Mouse (Mus musculus) liver, adult 2 months (tissue): ENCODE results near the gene Ubqln1. TPM values are rescaled to one million over a fixed set of nuclear protein-coding genes. Genes with fewer than 3 reads are reported as not detected.
A peak's percentile ranks its signal among the peaks of the same experiment; 100 is the strongest.

Experiments
- DNase-seq: peaks from one replicate; pipeline ENCODE4 v3.0.0-alpha.2; 2011; ENCODE audit warnings: low read depth, low spot score; ENCODE audit errors: extremely low read depth
- H3K27ac ChIP-seq: fragments of 200-500 bp; replicated peaks from 2 replicates; pipeline ENCODE4 v1.5.1; 2012; ENCODE audit warnings: low read depth, mild to moderate bottlenecking, control low read depth, inconsistent platforms, low read length; ENCODE audit not compliant: insufficient read depth
- H3K27me3 ChIP-seq: fragments of 200-500 bp; 2 replicates; pipeline ENCODE4 v1.6.1; 2012; ENCODE audit warnings: mild to moderate bottlenecking, moderate library complexity, low read length, inconsistent platforms; ENCODE audit not compliant: control insufficient read depth, insufficient read depth
- H3K36me3 ChIP-seq: fragments of 200-500 bp; 2 replicates; pipeline ENCODE4 v1.6.1; 2012; ENCODE audit warnings: low read length, inconsistent platforms; ENCODE audit not compliant: control insufficient read depth, insufficient read depth
- H3K4me1 ChIP-seq: fragments of 200-500 bp; 2 replicates; pipeline ENCODE4 v1.6.1; 2011; ENCODE audit warnings: low read length; ENCODE audit not compliant: control insufficient read depth, insufficient read depth
- H3K4me3 ChIP-seq: fragments of 200-500 bp; 2 replicates; pipeline ENCODE4 v1.5.1; 2011; ENCODE audit warnings: low read depth, mild to moderate bottlenecking, control low read depth, low read length, moderate library complexity; ENCODE audit not compliant: insufficient read depth
- H3K79me2 ChIP-seq: fragments of 200-500 bp; 2 replicates; pipeline ENCODE4 v1.6.1; 2012; ENCODE audit warnings: inconsistent platforms, mild to moderate bottlenecking, low read length, moderate library complexity; ENCODE audit not compliant: control insufficient read depth, insufficient read depth
- H3K9ac ChIP-seq: fragments of 200-500 bp; 2 replicates; pipeline ENCODE4 v1.6.1; 2012; ENCODE audit warnings: low read depth, mild to moderate bottlenecking, control low read depth, inconsistent platforms, low read length
- CTCF ChIP-seq: fragments of 200-500 bp; IDR thresholded peaks from 2 replicates; pipeline ENCODE4 v1.5.1; 2011; ENCODE audit warnings: low read depth, low read length, control low read depth
- POLR2A ChIP-seq: fragments of 200-500 bp; IDR thresholded peaks from 2 replicates; pipeline ENCODE4 v1.6.1; 2011; ENCODE audit warnings: low read length, control low read depth; ENCODE audit not compliant: insufficient read depth; ENCODE audit errors: extremely low read depth
- WGBS: fragments of 180-500 bp; shearing (Covaris S2); methylation state at CpG from one replicate; pipeline ENCODE4 v1.1.7; 2018; 5-methylcytosine and 5-hydroxymethylcytosine counted together
- polyA plus RNA-seq: library from polyadenylated mRNA; depleted of rRNA; stranded (reverse); fragments of >200 nt; gene quantifications from 2 replicates; pipeline ENCODE4 v1.2.3, GENCODE M21; 2012
- total RNA-seq: library from RNA; depleted of rRNA; stranded (reverse); fragments of >200 nt; gene quantifications from 2 replicates; pipeline ENCODE4 v1.2.3, GENCODE M21; 2014

Gene Ubqln1
- total and polyA plus RNA-seq, 2 experiments, result 77.4 to 119 TPM

GRCm38 (mm10) chr13:58160761-58161160 lies 54.7 kb downstream of the Ubqln1 start:
- no peak for DNase-seq
- Histone ChIP-seq H3K79me2 (no peaks in the 10 kb centered on the region; the same call in 1 of the 2 replicates), H3K27me3 (no peaks in the 10 kb centered on the region), H3K9ac (no peak overlapping the region), H3K36me3 (peaks cover 23% of the 10 kb centered on the region), H3K27ac (no peak overlapping the region), H3K4me3 (no peak overlapping the region), H3K4me1 (no peaks in the 10 kb centered on the region)
- 97% methylated on average over 15 of the region's 15 CpGs for WGBS
- TF ChIP-seq POLR2A (no peak), CTCF (no peak)

GRCm38 (mm10) chr13:58158099-58158912 lies 57.1 kb downstream of the Ubqln1 start:
- H3K9ac ChIP-seq, result peak overlapping the region; percentile 77
- peak; percentile 85 for DNase-seq
- H3K36me3 ChIP-seq, result peaks cover 18% of the 10 kb centered on the region
- no peaks in the 10 kb centered on the region for H3K4me1 ChIP-seq
- H3K4me3 ChIP-seq, result peak overlapping the region; percentile 91
- peak overlapping the region; percentile 72 for H3K27ac ChIP-seq
- no peaks in the 10 kb centered on the region; the same call in 1 of the 2 replicates for H3K79me2 ChIP-seq
- H3K27me3 ChIP-seq, result no peaks in the 10 kb centered on the region
- WGBS, result 0% methylated on average over 16 of the region's 16 CpGs
- TF ChIP-seq POLR2A (no peak), CTCF (peak; percentile 89)

GRCm38 (mm10) chr13:58157447-58158098 lies 57.9 kb downstream of the Ubqln1 start, which contains the start of gene Idnk:
Idnk (plus strand) TSS chr13:58157649.
- peak within 1 kb of the TSS; percentile 91 for H3K4me3 ChIP-seq
- H3K79me2 ChIP-seq, result no peaks in the 10 kb centered on the region; the same call in 1 of the 2 replicates
- peaks cover 13% of the 10 kb centered on the region for H3K36me3 ChIP-seq
- under 1% methylated on average over 30 of the region's 30 CpGs for WGBS
- H3K9ac ChIP-seq, result peak within 1 kb of the TSS; percentile 77
- no peaks in the 10 kb centered on the region for H3K27me3 ChIP-seq
- TF ChIP-seq CTCF (peak; percentile 68), POLR2A (peak; percentile 63; the same call in 1 of the 2 replicates)
- H3K4me1 ChIP-seq, result no peaks in the 10 kb centered on the region
- DNase-seq, result peak; percentile 77
- peak within 1 kb of the TSS; percentile 72 for H3K27ac ChIP-seq

GRCm38 (mm10) chr13:58157036-58157435 lies 58.4 kb downstream of the Ubqln1 start:
- Histone ChIP-seq H3K9ac (no peak overlapping the region), H3K79me2 (no peaks in the 10 kb centered on the region; the same call in 1 of the 2 replicates), H3K27me3 (no peaks in the 10 kb centered on the region), H3K4me1 (no peaks in the 10 kb centered on the region), H3K36me3 (peaks cover 12% of the 10 kb centered on the region), H3K27ac (no peak overlapping the region), H3K4me3 (peak overlapping the region; percentile 91; the same call in 1 of the 2 replicates)
- 32% methylated on average over 8 of the region's 8 CpGs for WGBS
- DNase-seq, result no peak
- TF ChIP-seq POLR2A (no peak), CTCF (no peak)

GRCm38 (mm10) chr13:58156031-58156430 lies 59.4 kb downstream of the Ubqln1 start:
- Histone ChIP-seq H3K4me1 (no peaks in the 10 kb centered on the region), H3K27ac (no peak overlapping the region), H3K79me2 (no peaks in the 10 kb centered on the region; the same call in 1 of the 2 replicates), H3K27me3 (no peaks in the 10 kb centered on the region), H3K9ac (no peak overlapping the region), H3K4me3 (no peak overlapping the region), H3K36me3 (peaks cover 11% of the 10 kb centered on the region)
- no peak for DNase-seq
- TF ChIP-seq CTCF, result no peak
- TF ChIP-seq POLR2A, result no peak
- 93% methylated on average over 2 of the region's 2 CpGs for WGBS

- Histone ChIP-seq H3K27me3 (no peaks in the 10 kb centered on the region), H3K4me1 (no peaks in the 10 kb centered on the region), H3K9ac (no peak overlapping the region), H3K36me3 (no peaks in the 10 kb centered on the region), H3K27ac (no peak overlapping the region), H3K79me2 (no peaks in the 10 kb centered on the region), H3K4me3 (no peak overlapping the region)
- WGBS, result 86% methylated on average over 11 of the region's 11 CpGs
- no peak for DNase-seq
- TF ChIP-seq POLR2A (no peak), CTCF (no peak)
Measured at GRCm38 (mm10) chr13:58150442-58150841, 65.0 kb downstream of the Ubqln1 start.
